Mouse (Mus musculus) c-Kit-positive CD71-positive TER-119-positive erythroid progenitor cells, embryonic 14.5 days (primary cell): ENCODE results near the gene Ptpn3.

Experiments
- DNase-seq: peaks from one replicate; pipeline ENCODE4 v3.0.0-alpha.2; 2013; ENCODE audit warnings: low spot score

Gene Ptpn3

GRCm38 (mm10) chr4:57166922-57167870 is 134.4 kb downstream of the Ptpn3 start:
- peak; percentile 37 for DNase-seq

GRCm38 (mm10) chr4:57165654-57166053 is 136.0 kb downstream of the Ptpn3 start:
- DNase-seq = no peak

GRCm38 (mm10) chr4:57164578-57165210 is 136.9 kb downstream of the Ptpn3 start:
- no peak for DNase-seq

GRCm38 (mm10) chr4:57162789-57163722 is 138.6 kb downstream of the Ptpn3 start:
- no peak for DNase-seq

- DNase-seq = no peak
These were observed 141.1 kb downstream of the Ptpn3 start for GRCm38 (mm10) chr4:57160571-57160970.

GRCm38 (mm10) chr4:57156549-57157169 is 145.0 kb downstream of the Ptpn3 start:
- no peak for DNase-seq

- no peak for DNase-seq
These were observed 147.8 kb downstream of the Ptpn3 start for GRCm38 (mm10) chr4:57153838-57154237.

GRCm38 (mm10) chr4:57153068-57153835 is 148.4 kb downstream of the Ptpn3 start:
- peak; percentile 83 for DNase-seq

GRCm38 (mm10) chr4:57148182-57148581 is 153.5 kb downstream of the Ptpn3 start:
- no peak for DNase-seq

GRCm38 (mm10) chr4:57143026-57143937 is 158.4 kb downstream of the Ptpn3 start, which contains the start of gene Epb41l4b:
Gene Epb41l4b (minus strand): TSS chr4:57143437.
- DNase-seq = peak; percentile 45

GRCm38 (mm10) chr4:57142374-57143025 is 159.1 kb downstream of the Ptpn3 start:
- no peak for DNase-seq

- DNase-seq = no peak
These were observed 159.7 kb downstream of the Ptpn3 start for GRCm38 (mm10) chr4:57141908-57142361.

GRCm38 (mm10) chr4:57140992-57141717 is 160.5 kb downstream of the Ptpn3 start:
- no peak for DNase-seq
